19 mouse cellular contexts compared by ENCODE assay signal in genomic region chr17:31623101-31623500, GRCm38 (mm10). TPM values are rescaled to one million over a fixed set of nuclear protein-coding genes. Genes with fewer than 3 reads are reported as not detected.
DNase-seq lines count a peak whose midpoint lies in the region; ATAC-seq lines count a peak whose summit lies in the region.
"Had no signal": no experiment of that assay in that cellular context is flagged by ENCODE, and none has a peak within 500 bp of the region (broad histone marks: within the 10 kb centered on the region; RNA-seq: fewer than 3 reads in every experiment).

No protein-coding gene starts in this region.

- H3K27ac ChIP-seq in forebrain, embryonic 14.5 days (ENCODE audit: low read depth, low read length), result no peak overlapping the region

- H3K4me1 ChIP-seq in forebrain, embryonic 14.5 days (ENCODE audit: control insufficient read depth, insufficient read depth, low read length), result no peaks in the 10 kb centered on the region

- no peaks in the 10 kb centered on the region for H3K36me3 ChIP-seq in forebrain, embryonic 14.5 days (ENCODE audit: control insufficient read depth, insufficient read depth, low read length)
- H3K36me3 ChIP-seq: G1E had no signal

- H3K27me3 ChIP-seq in forebrain, embryonic 14.5 days (replicated peaks; ENCODE audit: control insufficient read depth, insufficient read depth, low read length), result no peaks in the 10 kb centered on the region
- H3K27me3 ChIP-seq: Patski had no signal

- WGBS in forebrain, embryonic 14.5 days, result 95% methylated on average over 4 of the region's 4 CpGs

- H3K9ac ChIP-seq in forebrain, embryonic 14.5 days (ENCODE audit: low read length), result no peak overlapping the region

- no peaks in the 10 kb centered on the region for H3K9me3 ChIP-seq in forebrain, embryonic 14.5 days (replicated peaks; ENCODE audit: control insufficient read depth, low read length)
- H3K9me3 ChIP-seq: G1E had no signal

- DNase-seq in fat pad, adult 2 months (ENCODE audit: extremely low read depth, low read depth, low spot score), result peak; percentile 92
- DNase-seq in gonadal fat pad, adult 2 months (ENCODE audit: low read depth), result peak; percentile 94
- DNase-seq in left cerebral cortex, adult 9 months (ENCODE audit: low spot score in 2 of 2), result no peak
- DNase-seq in forebrain, embryonic 14.5 days (ENCODE audit: low spot score), result no peak
- DNase-seq: adrenal gland, adult 2 months; adrenal gland, adult 8-10 months; adrenal gland, postnatal 10 days; adrenal gland, postnatal 14 days; adrenal gland, postnatal 25 days; adrenal gland, postnatal 36 days; B cell, adult 2 months; cerebellum, adult 11 months; cerebellum, adult 11-12 months; cerebellum, adult 18-20 months had no signal

- no peak overlapping the region for H3K4me2 ChIP-seq in forebrain, embryonic 14.5 days (ENCODE audit: low read length)

- H3K4me3 ChIP-seq in forebrain, embryonic 14.5 days (ENCODE audit: low read depth, low read length), result no peak overlapping the region

- no peak for ATAC-seq in forebrain, embryonic 14.5 days
- ATAC-seq: activated CD4-positive, CD25-positive, alpha-beta regulatory T cell, adult 4 months; CD4-positive, CD25-positive, alpha-beta regulatory T cell, adult 4 months; Patski had no signal

RNA-seq across cellular contexts. Expression of gene Cbs, which starts 13.9 kb away (rescaled TPM):
- polyA plus RNA-seq in gonadal fat pad, adult 2 months (2012; rRNA removed), result 23.3 and 82.1 TPM in 2 replicates
- 5.6 and 6.1 TPM in 2 replicates for polyA plus RNA-seq in forebrain, embryonic 14.5 days (2014; fragmentation: Nextera tagmentation; extraction: Ambion mirVana)
- polyA plus RNA-seq: G1E had no signal

RNA-seq across cellular contexts. Expression of gene U2af1, which starts 35.6 kb away (rescaled TPM):
- 45.9 and 53.1 TPM in 2 replicates for polyA plus RNA-seq in gonadal fat pad, adult 2 months (2012; rRNA removed)
- 165 and 172 TPM in 2 replicates for polyA plus RNA-seq in forebrain, embryonic 14.5 days (2014; fragmentation: Nextera tagmentation; extraction: Ambion mirVana)

RNA-seq across cellular contexts. Expression of gene Cryaa, which starts 54.5 kb away (rescaled TPM):
- not detected in 2 replicates for polyA plus RNA-seq in gonadal fat pad, adult 2 months (2012; rRNA removed)
- polyA plus RNA-seq in forebrain, embryonic 14.5 days (2014; fragmentation: Nextera tagmentation; extraction: Ambion mirVana), result 0.14 TPM in 1 of 2 replicates, not detected in the other
- polyA plus RNA-seq: activated CD4-positive, CD25-positive, alpha-beta regulatory T cell, adult 4 months; adrenal gland, adult 2 months; C2C12; CD4-positive, CD25-positive, alpha-beta regulatory T cell, adult 4 months; G1E; Patski had no signal

RNA-seq across cellular contexts. Expression of gene Pknox1, which starts 58.6 kb away (rescaled TPM):
- polyA plus RNA-seq in gonadal fat pad, adult 2 months (2012; rRNA removed), result 31.3 and 38.2 TPM in 2 replicates
- polyA plus RNA-seq in forebrain, embryonic 14.5 days (2014; fragmentation: Nextera tagmentation; extraction: Ambion mirVana), result 36.4 and 36.8 TPM in 2 replicates

Comparison
In these comparisons a context has a peak if more than half of its experiments do, and no peak if none do; other contexts are left out.
1. DNase-seq: peak in fat pad, adult 2 months (single experiment) and gonadal fat pad, adult 2 months (single experiment); none in left cerebral cortex, adult 9 months (0 of 2) and forebrain, embryonic 14.5 days (single experiment).